Mouse (Mus musculus) heart, embryonic 10.5 days (tissue): ENCODE measurements around the gene Fam234b. TPM values are rescaled to one million over a fixed set of nuclear protein-coding genes. Genes with fewer than 3 reads are reported as not detected.

ENCODE experiments used
- DNase-seq: peaks from one replicate; pipeline ENCODE4 v3.0.0-alpha.2; 2017; ENCODE audit warnings: low spot score
- H3K27ac ChIP-seq: fragments of 300-500 bp; sonication (generic); 2 replicates; pipeline ENCODE4 v1.5.1; 2016; ENCODE audit warnings: mild to moderate bottlenecking
- H3K27me3 ChIP-seq: fragments of 300-500 bp; sonication (generic); 2 replicates; pipeline ENCODE4 v1.6.1; 2016; ENCODE audit warnings: mild to moderate bottlenecking; ENCODE audit not compliant: poor library complexity, insufficient read depth, severe bottlenecking
- H3K36me3 ChIP-seq: fragments of 300-500 bp; sonication (generic); 2 replicates; pipeline ENCODE4 v1.6.1; 2016; ENCODE audit warnings: mild to moderate bottlenecking, moderate library complexity
- H3K4me1 ChIP-seq: fragments of 300-500 bp; sonication (generic); 2 replicates; pipeline ENCODE4 v1.6.1; 2016; ENCODE audit warnings: mild to moderate bottlenecking
- H3K4me3 ChIP-seq: fragments of 300-500 bp; sonication (generic); 2 replicates; pipeline ENCODE4 v1.5.1; 2016; ENCODE audit warnings: mild to moderate bottlenecking, moderate library complexity
- H3K9me3 ChIP-seq: fragments of 300-500 bp; sonication (generic); 2 replicates; pipeline ENCODE4 v1.6.1; 2016; ENCODE audit warnings: mild to moderate bottlenecking, moderate library complexity
- WGBS: fragments of 180-500 bp; shearing (Covaris S2); methylation state at CpG from one replicate; pipeline ENCODE4 v1.1.7; 2016; 5-methylcytosine and 5-hydroxymethylcytosine counted together
- polyA plus RNA-seq: library from polyadenylated mRNA; unstranded; fragments of >200 nt; fragmentation: Nextera tagmentation; extraction: Ambion mirVana; gene quantifications from 2 replicates; pipeline ENCODE4 v1.2.1, GENCODE M21; 2016

Gene Fam234b
- polyA plus RNA-seq, 1 experiment from 2014 or later, result 11.6 TPM

DNA sequence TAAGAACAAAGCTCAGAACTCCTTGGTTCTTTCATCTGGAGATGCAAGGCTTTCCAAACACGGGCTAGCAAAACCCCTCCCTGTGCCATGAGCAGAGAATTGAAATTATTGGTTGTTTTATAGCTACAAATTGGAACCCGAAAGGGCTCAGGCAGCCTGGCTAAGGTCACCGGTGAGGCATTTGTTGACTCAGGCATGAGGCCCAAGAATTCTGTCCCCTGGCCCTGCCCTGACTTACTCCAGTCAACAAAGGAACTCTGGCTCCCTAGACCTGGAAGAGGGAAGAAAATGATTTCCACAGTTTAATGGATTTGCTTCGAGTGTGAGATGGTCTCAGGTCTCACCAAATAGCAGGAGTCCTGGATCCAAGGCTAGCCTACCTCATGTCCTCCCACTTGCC lies 94.6 kb downstream of the Fam234b start:
- DNase-seq, result no peak
- Histone ChIP-seq H3K27me3 (peaks cover 8% of the 10 kb centered on the region; the same call in 1 of the 2 replicates), H3K9me3 (no peaks in the 10 kb centered on the region), H3K4me1 (no peaks in the 10 kb centered on the region), H3K27ac (no peak overlapping the region), H3K4me3 (no peak overlapping the region), H3K36me3 (no peaks in the 10 kb centered on the region)
- 65% methylated on average over 4 of the region's 4 CpGs for WGBS

DNA sequence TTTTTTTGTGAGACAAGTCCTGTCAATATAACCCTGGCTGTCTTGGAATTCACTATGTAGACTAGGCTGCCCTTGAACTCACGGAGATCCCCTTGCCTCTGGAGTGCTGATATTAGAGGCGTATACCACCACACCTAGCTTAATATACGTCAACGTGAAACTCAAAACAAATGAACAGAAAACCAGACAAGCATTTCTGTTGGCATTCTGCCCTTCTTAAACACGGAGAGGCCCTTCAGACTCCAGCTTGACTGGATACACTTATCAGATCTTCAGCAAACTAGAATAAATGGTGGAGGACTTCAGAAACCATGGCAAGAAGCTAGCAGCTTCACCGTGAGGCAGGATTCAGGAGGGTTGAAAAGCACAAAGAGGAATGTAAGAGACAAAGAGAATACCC lies 96.4 kb downstream of the Fam234b start:
- H3K9me3 ChIP-seq, result no peaks in the 10 kb centered on the region
- DNase-seq, result no peak
- peaks cover 8% of the 10 kb centered on the region; the same call in 1 of the 2 replicates for H3K27me3 ChIP-seq
- no peaks in the 10 kb centered on the region for H3K4me1 ChIP-seq
- no peak overlapping the region for H3K27ac ChIP-seq
- no peaks in the 10 kb centered on the region for H3K36me3 ChIP-seq
- H3K4me3 ChIP-seq, result no peak overlapping the region
- 83% methylated on average over 6 of the region's 6 CpGs for WGBS

Other genes starting within 250 kb of the Fam234b start
- gene Apold1, start 216.3 kb upstream of the Fam234b start, polyA plus RNA-seq, result 2.2 and 2.9 TPM in 2 replicates
- 75.6 and 99.1 TPM in 2 replicates for gene Ddx47, start 186.4 kb upstream of the Fam234b start, polyA plus RNA-seq
- gene Gprc5a, start 132.3 kb upstream of the Fam234b start, polyA plus RNA-seq, result 2.6 and 3.2 TPM in 2 replicates
- not detected in 2 replicates for gene Gprc5d, start 79.7 kb upstream of the Fam234b start, polyA plus RNA-seq
- gene Hebp1, start within 50 bp of the Fam234b start, polyA plus RNA-seq, result 20.7 and 21.2 TPM in 2 replicates
- 0.47 and 3.9 TPM in 2 replicates for gene Gsg1, start 56.4 kb downstream of the Fam234b start, polyA plus RNA-seq
- gene Pbp2, start 112.4 kb downstream of the Fam234b start, polyA plus RNA-seq, result 0.16 TPM in 1 of 2 replicates, not detected in the other
- 5.1 and 10.5 TPM in 2 replicates for gene Emp1, start 164.6 kb downstream of the Fam234b start, polyA plus RNA-seq